Mouse (Mus musculus): ENCODE data around the gene Myo9a. TPM values are rescaled to one million over a fixed set of nuclear protein-coding genes. Genes with fewer than 3 reads are reported as not detected.
"Not testable (repeated sequence)": the region's sequence is repeated elsewhere in the genome, so short reads cannot be mapped to it uniquely, and the experiment has no call there.

Myo9a gene
- total RNA-seq, 1 experiment from 2014 or later = 27.3 TPM

GRCm38 (mm10) chr9:59748387-59748786 lies 2.3 kb upstream of the Myo9a start:
- ATAC-seq (replicated peaks in 1 of 2; ENCODE audit: insufficient read depth in 1 of 2, low FRiP score in 2 of 2, low TSS enrichment in 1 of 2, low read depth in 1 of 2, poor library complexity in 2 of 2, severe bottlenecking in 2 of 2) = no peak

- ATAC-seq (replicated peaks in 1 of 2; ENCODE audit: insufficient read depth in 1 of 2, low FRiP score in 2 of 2, low TSS enrichment in 1 of 2, low read depth in 1 of 2, poor library complexity in 2 of 2, severe bottlenecking in 2 of 2) = no peak
These were observed 1.7 kb upstream of the Myo9a start for GRCm38 (mm10) chr9:59748969-59749368.

DNA sequence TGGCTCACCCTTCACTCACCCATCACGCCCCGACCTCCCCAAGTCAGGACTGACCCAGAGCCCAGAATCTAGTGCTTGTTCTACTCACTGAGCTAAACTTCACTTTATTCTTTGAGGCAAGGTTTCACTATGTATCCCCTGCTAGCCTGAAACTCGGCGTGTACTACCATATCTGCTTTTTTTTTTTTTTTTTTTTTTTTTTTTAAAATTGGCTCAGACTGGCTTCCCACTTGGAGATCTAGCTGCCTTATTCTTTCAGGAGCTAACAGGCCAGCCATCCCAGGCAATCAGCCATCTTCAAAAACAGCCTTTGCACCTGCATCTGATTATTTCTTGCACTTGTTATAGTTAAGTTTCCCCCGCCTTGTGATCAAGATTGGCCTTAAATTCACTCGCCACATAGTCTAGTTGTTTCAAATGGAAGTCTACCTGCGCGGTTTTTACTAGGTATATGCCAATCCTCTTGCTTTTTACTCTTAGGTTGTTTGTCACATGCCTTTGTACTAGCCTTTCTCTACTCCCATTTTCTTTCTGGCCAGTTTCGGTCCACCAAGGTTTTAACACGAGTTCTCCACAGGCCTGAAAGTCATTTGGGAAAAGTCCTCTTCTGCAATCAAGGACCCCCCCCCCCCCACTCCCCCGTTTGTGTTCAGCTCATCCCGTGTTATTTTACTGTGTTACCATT lies 973 bp upstream of the Myo9a start:
- no peak for ATAC-seq (replicated peaks in 1 of 2; ENCODE audit: insufficient read depth in 1 of 2, low FRiP score in 2 of 2, low TSS enrichment in 1 of 2, low read depth in 1 of 2, poor library complexity in 2 of 2, severe bottlenecking in 2 of 2)

- ATAC-seq (replicated peaks in 1 of 2; ENCODE audit: insufficient read depth in 1 of 2, low FRiP score in 2 of 2, low TSS enrichment in 1 of 2, low read depth in 1 of 2, poor library complexity in 2 of 2, severe bottlenecking in 2 of 2) = peak; percentile 62 to 79
These were observed 428 bp downstream of the Myo9a start for GRCm38 (mm10) chr9:59751066-59751581.

- ATAC-seq (replicated peaks in 1 of 2; ENCODE audit: insufficient read depth in 1 of 2, low FRiP score in 2 of 2, low TSS enrichment in 1 of 2, low read depth in 1 of 2, poor library complexity in 2 of 2, severe bottlenecking in 2 of 2) = no peak
These were observed 1.3 kb downstream of the Myo9a start for GRCm38 (mm10) chr9:59751966-59752365.

- no peak for ATAC-seq (replicated peaks in 1 of 2; ENCODE audit: insufficient read depth in 1 of 2, low FRiP score in 2 of 2, low TSS enrichment in 1 of 2, low read depth in 1 of 2, poor library complexity in 2 of 2, severe bottlenecking in 2 of 2)
These were observed 4.5 kb downstream of the Myo9a start for GRCm38 (mm10) chr9:59755199-59755598.

DNA sequence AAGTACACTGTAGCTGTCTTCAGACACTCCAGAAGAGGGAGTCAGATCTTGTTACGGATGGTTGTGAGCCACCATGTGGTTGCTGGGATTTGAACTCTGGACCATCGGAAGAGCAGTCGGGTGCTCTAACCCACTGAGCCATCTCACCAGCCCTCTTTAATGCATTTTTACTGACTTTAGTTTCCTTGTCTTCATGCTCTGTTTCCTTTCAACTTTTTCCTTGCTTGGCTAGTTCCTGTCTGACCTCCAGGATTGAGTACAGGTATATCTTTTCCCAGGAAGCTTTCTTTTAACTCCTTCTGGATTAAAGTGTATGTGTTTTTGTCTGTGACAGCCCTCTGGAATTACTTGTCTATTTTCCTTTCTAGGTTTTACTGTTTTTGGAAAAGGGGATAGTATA lies 6.3 kb downstream of the Myo9a start:
- not testable (repeated sequence) for ATAC-seq (replicated peaks in 1 of 2; ENCODE audit: insufficient read depth in 1 of 2, low FRiP score in 2 of 2, low TSS enrichment in 1 of 2, low read depth in 1 of 2, poor library complexity in 2 of 2, severe bottlenecking in 2 of 2)

DNA sequence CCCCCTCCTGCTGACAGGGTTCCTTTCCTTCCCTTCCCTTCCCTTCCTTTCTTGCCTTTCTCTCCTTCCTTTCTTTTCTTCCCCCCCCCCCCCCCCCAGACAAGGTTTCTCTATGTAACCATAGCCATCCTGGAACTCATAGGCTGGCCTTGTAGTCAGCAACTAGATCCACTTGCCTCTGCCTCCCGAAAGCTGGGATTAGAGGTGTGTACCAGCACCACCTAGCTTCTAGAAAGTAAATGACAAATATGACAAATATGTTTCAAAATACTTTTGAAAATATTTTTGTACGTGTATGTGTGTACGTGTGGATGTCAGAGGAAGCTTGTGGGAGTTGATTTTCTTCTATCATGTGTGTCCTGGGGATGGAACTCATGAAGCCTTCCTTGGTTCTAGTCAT lies 9.8 kb downstream of the Myo9a start:
- ATAC-seq (replicated peaks in 1 of 2; ENCODE audit: insufficient read depth in 1 of 2, low FRiP score in 2 of 2, low TSS enrichment in 1 of 2, low read depth in 1 of 2, poor library complexity in 2 of 2, severe bottlenecking in 2 of 2) = no peak

GRCm38 (mm10) chr9:59766966-59767461 lies 16.3 kb downstream of the Myo9a start:
- ATAC-seq (replicated peaks in 1 of 2; ENCODE audit: insufficient read depth in 1 of 2, low FRiP score in 2 of 2, low TSS enrichment in 1 of 2, low read depth in 1 of 2, poor library complexity in 2 of 2, severe bottlenecking in 2 of 2) = not testable (repeated sequence)

DNA sequence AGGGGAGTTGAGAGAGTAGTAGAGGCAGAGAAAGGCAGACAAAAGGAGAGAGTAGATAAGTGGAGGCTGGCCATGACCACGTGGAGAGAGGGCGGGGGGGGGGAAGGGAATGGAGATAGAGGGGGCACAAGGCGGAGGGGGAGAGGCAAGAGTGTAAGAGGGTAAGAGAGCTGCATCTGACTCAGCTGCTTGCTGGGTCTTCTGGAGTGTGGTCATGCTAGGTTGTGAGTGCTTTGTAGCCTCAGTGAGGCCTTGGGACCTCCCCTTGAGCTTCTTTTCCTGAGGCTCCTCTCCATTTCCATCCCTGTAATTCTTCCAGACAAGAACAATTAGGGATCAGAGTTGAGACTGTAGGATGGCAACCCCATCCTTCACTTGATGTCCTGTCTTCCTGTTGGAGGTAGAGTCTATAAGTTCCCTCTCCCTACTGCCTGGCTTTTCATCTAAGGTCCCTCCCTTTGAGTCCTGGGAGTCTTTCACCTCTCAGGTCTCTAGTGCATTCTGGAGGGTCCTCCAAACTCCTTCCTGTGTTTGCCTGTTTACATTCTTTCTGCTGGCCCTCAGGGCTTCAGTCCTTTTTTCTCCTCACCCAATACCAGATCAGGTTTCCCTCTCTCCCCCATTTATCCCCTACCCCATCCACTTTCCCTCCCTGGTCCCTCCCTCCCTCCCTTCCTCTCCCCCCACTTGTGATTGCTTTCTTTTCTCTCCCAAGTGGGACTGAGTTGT lies 55.5 kb downstream of the Myo9a start:
- ATAC-seq (replicated peaks in 1 of 2; ENCODE audit: insufficient read depth in 1 of 2, low FRiP score in 2 of 2, low TSS enrichment in 1 of 2, low read depth in 1 of 2, poor library complexity in 2 of 2, severe bottlenecking in 2 of 2) = not testable (repeated sequence)

DNA sequence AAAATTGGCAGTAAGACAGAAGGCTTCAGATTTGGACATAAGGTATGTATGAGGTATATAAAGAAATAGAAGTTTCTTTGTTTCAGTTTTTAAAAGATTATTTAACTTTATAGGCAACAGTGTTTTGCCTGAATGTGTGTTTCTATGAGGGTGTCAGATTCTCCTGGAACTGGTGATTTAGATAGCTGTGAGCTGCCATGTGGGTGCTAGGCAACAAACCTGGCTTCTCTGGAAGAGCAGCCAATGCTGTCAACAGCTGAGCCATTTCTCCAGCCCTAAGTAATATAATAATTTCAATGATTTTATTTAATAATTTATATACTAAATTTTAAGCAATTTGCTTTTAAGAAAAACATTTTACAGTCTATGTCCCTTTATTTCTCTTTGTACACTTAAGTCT lies 133.9 kb downstream of the Myo9a start:
- no peak for ATAC-seq (replicated peaks in 1 of 2; ENCODE audit: insufficient read depth in 1 of 2, low FRiP score in 2 of 2, low TSS enrichment in 1 of 2, low read depth in 1 of 2, poor library complexity in 2 of 2, severe bottlenecking in 2 of 2)

GRCm38 (mm10) chr9:59903382-59903781 lies 152.7 kb downstream of the Myo9a start:
- no peak for ATAC-seq (replicated peaks in 1 of 2; ENCODE audit: insufficient read depth in 1 of 2, low FRiP score in 2 of 2, low TSS enrichment in 1 of 2, low read depth in 1 of 2, poor library complexity in 2 of 2, severe bottlenecking in 2 of 2)

- no peak for ATAC-seq (replicated peaks in 1 of 2; ENCODE audit: insufficient read depth in 1 of 2, low FRiP score in 2 of 2, low TSS enrichment in 1 of 2, low read depth in 1 of 2, poor library complexity in 2 of 2, severe bottlenecking in 2 of 2)
These were observed 164.1 kb downstream of the Myo9a start for GRCm38 (mm10) chr9:59914761-59915160.

DNA sequence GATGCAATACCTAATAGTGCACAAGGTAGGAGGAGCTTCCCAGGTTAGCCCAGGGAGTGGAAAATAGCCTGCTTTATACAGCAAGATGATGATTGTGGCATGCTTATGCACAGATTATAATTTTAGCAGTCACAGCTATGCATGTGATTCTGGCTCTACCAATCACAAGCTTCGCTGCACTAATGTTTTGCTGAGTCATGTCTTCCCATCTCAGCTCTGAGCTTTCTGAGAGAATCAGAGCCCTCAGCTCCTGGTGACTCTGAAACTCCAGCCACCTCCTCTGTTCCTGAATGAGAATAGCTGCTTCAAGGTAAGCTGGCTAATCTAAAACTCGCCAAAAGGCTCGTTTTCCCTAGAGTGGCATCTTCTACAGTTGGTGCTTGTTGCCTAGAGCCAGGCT lies 179.6 kb downstream of the Myo9a start:
- no peak for ATAC-seq (replicated peaks in 1 of 2; ENCODE audit: insufficient read depth in 1 of 2, low FRiP score in 2 of 2, low TSS enrichment in 1 of 2, low read depth in 1 of 2, poor library complexity in 2 of 2, severe bottlenecking in 2 of 2)

DNA sequence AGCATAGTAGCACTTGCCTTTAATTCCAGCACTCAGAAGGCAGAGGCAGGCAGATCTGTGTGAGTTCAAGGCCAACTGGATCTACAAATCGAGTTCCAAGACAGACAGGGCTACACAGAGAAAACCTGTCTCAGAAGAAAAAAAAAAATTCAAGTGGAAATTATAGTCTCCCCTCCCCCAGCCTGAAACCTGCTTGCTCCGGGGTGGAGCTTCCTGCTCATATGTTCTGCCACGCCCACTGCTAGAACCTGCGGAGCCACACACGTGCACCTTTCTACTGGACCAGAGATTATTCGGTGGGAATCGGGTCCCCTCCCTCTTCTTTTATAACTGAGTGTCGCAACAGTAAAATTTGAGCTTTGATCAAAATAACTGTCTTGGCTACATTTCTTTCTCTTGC lies 185.2 kb downstream of the Myo9a start:
- ATAC-seq (replicated peaks in 1 of 2; ENCODE audit: insufficient read depth in 1 of 2, low FRiP score in 2 of 2, low TSS enrichment in 1 of 2, low read depth in 1 of 2, poor library complexity in 2 of 2, severe bottlenecking in 2 of 2) = not testable (repeated sequence)

DNA sequence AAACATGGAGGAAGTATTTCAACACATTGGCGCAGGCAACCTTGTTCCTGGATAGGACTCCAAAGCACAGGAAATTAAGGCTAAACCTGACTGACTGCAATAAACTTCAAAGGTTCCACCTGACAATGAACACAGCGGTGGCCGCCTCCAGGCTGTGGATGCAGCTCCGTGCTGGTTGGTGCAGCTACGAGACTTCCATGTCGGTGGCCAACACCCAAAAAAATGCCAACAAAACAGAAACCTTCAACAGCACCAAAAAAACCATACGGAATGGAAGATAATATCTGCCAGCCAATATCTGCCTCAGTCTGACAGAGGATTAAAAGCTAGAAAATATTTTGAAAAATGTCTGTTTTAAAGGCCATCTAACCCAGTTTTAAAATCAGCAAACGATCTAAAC lies 187.8 kb downstream of the Myo9a start:
- no peak for ATAC-seq (replicated peaks in 1 of 2; ENCODE audit: insufficient read depth in 1 of 2, low FRiP score in 2 of 2, low TSS enrichment in 1 of 2, low read depth in 1 of 2, poor library complexity in 2 of 2, severe bottlenecking in 2 of 2)

DNA sequence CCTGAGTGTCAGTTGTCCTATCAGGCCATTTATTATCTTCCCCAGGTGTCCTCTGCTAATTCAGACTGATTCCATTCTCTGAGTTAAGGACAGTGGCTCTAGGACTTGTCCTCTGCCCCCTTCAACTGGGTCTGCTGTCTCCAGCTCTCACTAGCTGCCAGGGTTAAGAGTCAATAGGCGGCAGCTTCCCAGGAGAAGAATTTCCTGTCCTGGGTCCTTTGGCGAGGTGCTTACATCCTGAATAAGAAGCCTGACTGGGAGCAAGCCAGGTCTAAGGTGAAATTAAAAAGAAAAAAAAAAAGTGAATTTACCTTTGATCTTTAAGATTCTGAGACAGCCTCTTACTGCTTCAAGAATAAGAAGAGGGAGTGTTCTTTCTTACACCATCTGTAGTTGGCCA lies 189.0 kb downstream of the Myo9a start:
- ATAC-seq (replicated peaks in 1 of 2; ENCODE audit: insufficient read depth in 1 of 2, low FRiP score in 2 of 2, low TSS enrichment in 1 of 2, low read depth in 1 of 2, poor library complexity in 2 of 2, severe bottlenecking in 2 of 2) = no peak
